Mouse (Mus musculus) ZHBTc4 (cell line): ENCODE results near the gene Itih1.

Experiments used
- DNase-seq: peaks from one replicate; pipeline ENCODE4 v3.0.0-alpha.2; 2011; ENCODE audit warnings: low read depth, low spot score

Gene Itih1

GRCm38 (mm10) chr14:30904307-30904706 is 38.8 kb downstream of the Itih1 start:
- no peak for DNase-seq

- no peak for DNase-seq
Measured at GRCm38 (mm10) chr14:30903036-30903435, 40.1 kb downstream of the Itih1 start.

DNA sequence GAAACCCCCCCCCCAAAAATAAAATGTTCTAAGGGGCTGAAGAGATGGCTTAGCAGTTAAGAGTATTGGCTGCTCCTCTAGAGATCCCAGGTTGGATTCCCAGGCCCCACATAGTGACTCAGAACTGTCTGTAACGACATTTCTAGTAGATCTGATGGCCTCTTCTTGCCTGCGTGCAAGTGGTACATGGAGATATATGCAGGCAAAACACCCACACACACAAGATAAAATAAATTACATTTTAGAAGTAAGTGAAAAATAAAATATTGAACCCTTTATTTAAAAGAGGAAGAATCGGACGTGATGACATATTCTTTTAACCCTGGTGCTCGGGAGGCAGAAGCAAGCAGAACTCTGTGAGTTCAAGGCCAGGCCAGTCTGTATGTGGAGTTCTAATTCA is 40.5 kb downstream of the Itih1 start:
- DNase-seq: no peak

DNA sequence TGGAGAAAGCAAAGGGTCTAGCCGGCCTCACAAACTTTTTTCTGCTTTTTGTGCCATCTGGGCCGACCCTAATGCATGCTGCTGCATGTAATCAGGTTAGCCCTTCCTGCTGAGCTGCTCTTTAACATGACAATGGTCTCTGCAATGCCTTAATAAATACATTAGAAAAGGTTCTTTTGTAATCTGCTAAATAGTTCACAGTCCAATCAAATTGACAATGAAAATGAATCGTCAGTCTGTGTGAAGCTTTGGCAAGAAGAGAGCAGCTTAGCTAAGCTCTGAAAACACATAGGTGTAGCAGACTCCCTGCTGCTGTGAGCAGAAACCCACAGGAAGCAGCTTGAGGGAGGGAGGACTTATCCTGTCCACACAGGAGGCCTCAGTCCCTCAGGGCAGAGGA is 43.1 kb downstream of the Itih1 start:
- DNase-seq: peak; percentile 80

GRCm38 (mm10) chr14:30888271-30888732 is 54.8 kb downstream of the Itih1 start:
- peak; percentile 66 for DNase-seq

DNA sequence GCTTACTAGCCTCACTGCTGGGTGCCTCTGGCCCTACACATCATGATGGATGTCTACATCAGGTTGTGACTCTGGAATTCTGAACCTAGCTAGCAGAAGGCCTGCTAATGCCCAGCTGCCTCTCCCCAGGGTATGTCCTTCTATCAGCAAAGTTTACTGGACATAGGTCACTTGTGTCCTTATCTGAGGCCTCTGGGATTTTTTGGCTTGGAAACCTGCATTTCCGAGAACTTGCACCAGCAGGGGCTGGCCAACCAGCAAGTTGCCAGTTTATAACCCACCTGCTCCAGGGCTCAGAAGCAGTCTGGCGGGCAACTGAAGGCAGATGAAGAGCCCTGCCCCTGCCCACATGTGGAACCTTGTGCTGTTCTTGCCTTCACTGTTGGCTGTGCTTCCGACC is 56.9 kb downstream of the Itih1 start, which contains the start of gene Itih4:
Gene Itih4, plus strand, starts transcription at position 273 of the 400 bp plus-strand sequence.
- DNase-seq: no peak

- DNase-seq: peak; percentile 33
Measured at GRCm38 (mm10) chr14:30885298-30885697, 57.8 kb downstream of the Itih1 start.

DNA sequence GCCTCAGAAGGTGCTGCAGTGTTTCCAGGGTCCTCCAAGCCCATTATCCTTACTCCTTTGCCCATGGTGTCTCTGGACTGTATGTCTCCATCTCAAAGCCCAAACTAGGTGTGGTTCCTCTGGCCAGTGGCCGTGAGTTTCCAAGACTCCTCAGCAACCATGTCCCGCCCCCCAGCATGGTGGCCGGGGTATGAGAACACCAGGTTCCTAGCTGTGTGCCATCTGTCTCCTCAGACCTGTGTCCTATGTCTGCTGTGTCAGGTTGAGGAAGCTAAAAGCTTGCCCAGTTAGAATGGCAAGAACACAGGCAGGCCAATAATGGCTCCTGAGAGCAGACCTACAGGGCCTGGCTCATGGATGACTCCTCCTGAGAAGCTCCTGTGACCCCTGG is 61.4 kb downstream of the Itih1 start:
- no peak for DNase-seq

- DNase-seq: peak; percentile 63
Measured at GRCm38 (mm10) chr14:30880811-30881717, 62.0 kb downstream of the Itih1 start.

- no peak for DNase-seq
Measured at GRCm38 (mm10) chr14:30880251-30880650, 62.8 kb downstream of the Itih1 start.

GRCm38 (mm10) chr14:30879794-30880193 is 63.3 kb downstream of the Itih1 start:
- DNase-seq: peak; percentile 69
